Mouse (Mus musculus) stomach, embryonic 14.5 days (tissue): ENCODE results near the gene Flt3l. TPM values are rescaled to one million over a fixed set of nuclear protein-coding genes. Genes with fewer than 3 reads are reported as not detected.
A peak's percentile ranks its signal among the peaks of the same experiment; 100 is the strongest.

Source experiments
- ATAC-seq: fragments of 200-750 bp; cut with Nextera tagmentation; 2 replicates; pipeline ENCODE4 v1.8.0; 2017; ENCODE audit warnings: low read depth, moderate TSS enrichment; ENCODE audit not compliant: insufficient number of reproducible peaks, insufficient read depth, low FRiP score
- H3K27ac ChIP-seq: fragments of 300-500 bp; sonication (generic); 2 replicates; pipeline ENCODE4 v1.5.1; 2014; ENCODE audit warnings: mild to moderate bottlenecking, low read length, moderate library complexity, mixed read lengths
- H3K27me3 ChIP-seq: fragments of 300-500 bp; sonication (generic); 2 replicates; pipeline ENCODE4 v1.6.1; 2014; ENCODE audit warnings: low read length, control low read depth, mixed read lengths; ENCODE audit not compliant: control insufficient read depth, insufficient read depth
- H3K36me3 ChIP-seq: fragments of 300-500 bp; sonication (generic); 2 replicates; pipeline ENCODE4 v1.6.1; 2014; ENCODE audit warnings: mild to moderate bottlenecking, control low read depth, low read length, moderate library complexity, mixed read lengths; ENCODE audit not compliant: control insufficient read depth, insufficient read depth
- H3K4me1 ChIP-seq: fragments of 300-500 bp; sonication (generic); 2 replicates; pipeline ENCODE4 v1.6.1; 2014; ENCODE audit warnings: low read length, control low read depth, mixed read lengths; ENCODE audit not compliant: control insufficient read depth, insufficient read depth
- H3K4me2 ChIP-seq: fragments of 300-500 bp; sonication (generic); replicated peaks from 2 replicates; pipeline ENCODE4 v1.6.1; 2014; ENCODE audit warnings: low read depth, low read length, control low read depth
- H3K4me3 ChIP-seq: fragments of 300-500 bp; sonication (generic); 2 replicates; pipeline ENCODE4 v1.5.1; 2014; ENCODE audit warnings: low read depth, low read length, control low read depth
- H3K9ac ChIP-seq: fragments of 300-500 bp; sonication (generic); replicated peaks from 2 replicates; pipeline ENCODE4 v1.6.1; 2014; ENCODE audit warnings: low read depth, mild to moderate bottlenecking, control low read depth, low read length, moderate library complexity, mixed read lengths
- H3K9me3 ChIP-seq: fragments of 300-500 bp; sonication (generic); 2 replicates; pipeline ENCODE4 v1.6.1; 2016; ENCODE audit warnings: low read depth, low read length, control low read depth; ENCODE audit not compliant: control insufficient read depth
- WGBS: fragments of 180-500 bp; shearing (Covaris S2); extraction: QIAGEN DNeasy Blood & Tissue Kit; methylation state at CpG from one replicate; pipeline ENCODE4 v1.1.7; 2014; 5-methylcytosine and 5-hydroxymethylcytosine counted together
- polyA plus RNA-seq: library from polyadenylated mRNA; unstranded; fragments of >200 nt; fragmentation: Nextera tagmentation; extraction: Ambion mirVana; gene quantifications from 2 replicates; pipeline ENCODE4 v1.2.1, GENCODE M21; 2014

Flt3l gene
- polyA plus RNA-seq, 1 experiment from 2014 or later = 2.9 TPM

- H3K4me2 ChIP-seq = peak within 1 kb of the TSS; percentile 59
- H3K9ac ChIP-seq = peak within 1 kb of the TSS; percentile 56
- peaks cover 7% of the 10 kb centered on the region; the same call in 1 of the 2 replicates for H3K4me1 ChIP-seq
- H3K9me3 ChIP-seq = no peaks in the 10 kb centered on the region
- H3K36me3 ChIP-seq = peaks cover 18% of the 10 kb centered on the region
- H3K27me3 ChIP-seq = no peaks in the 10 kb centered on the region
- H3K27ac ChIP-seq = peak within 1 kb of the TSS; percentile 83
- peak; percentile 94 for ATAC-seq
- peak within 1 kb of the TSS; percentile 47 for H3K4me3 ChIP-seq
- 0% methylated on average over 16 of the region's 16 CpGs for WGBS
Measured at GRCm38 (mm10) chr7:45092048-45092447, 44.2 kb downstream of the Flt3l start, which contains the start of gene Rcn3. Gene Rcn3, minus strand, starts transcription at chr7:45092221.

- H3K4me3 ChIP-seq = peak overlapping the region; percentile 47
- H3K9ac ChIP-seq = peak overlapping the region; percentile 56
- WGBS = 9% methylated on average over 35 of the region's 35 CpGs
- ATAC-seq = peak; percentile 50
- peaks cover 25% of the 10 kb centered on the region for H3K36me3 ChIP-seq
- H3K4me2 ChIP-seq = peak overlapping the region; percentile 59
- H3K27me3 ChIP-seq = no peaks in the 10 kb centered on the region
- peak overlapping the region; percentile 83 for H3K27ac ChIP-seq
- no peaks in the 10 kb centered on the region for H3K9me3 ChIP-seq
- peaks cover 7% of the 10 kb centered on the region; the same call in 1 of the 2 replicates for H3K4me1 ChIP-seq
Measured at GRCm38 (mm10) chr7:45091001-45091990, 44.9 kb downstream of the Flt3l start.

- peaks cover 32% of the 10 kb centered on the region for H3K36me3 ChIP-seq
- H3K4me1 ChIP-seq = peaks cover 7% of the 10 kb centered on the region; the same call in 1 of the 2 replicates
- H3K9me3 ChIP-seq = no peaks in the 10 kb centered on the region
- peak overlapping the region; percentile 56; the same call in 1 of the 2 replicates for H3K9ac ChIP-seq
- H3K4me3 ChIP-seq = peak overlapping the region; percentile 47
- peak overlapping the region; percentile 83; the same call in 1 of the 2 replicates for H3K27ac ChIP-seq
- peak overlapping the region; percentile 59 for H3K4me2 ChIP-seq
- 74% methylated on average over 13 of the region's 13 CpGs for WGBS
- ATAC-seq = no peak
- no peaks in the 10 kb centered on the region for H3K27me3 ChIP-seq
Measured at GRCm38 (mm10) chr7:45090251-45090977, 45.8 kb downstream of the Flt3l start.

GRCm38 (mm10) chr7:45088597-45088996, 47.6 kb downstream of the Flt3l start:
- Histone ChIP-seq H3K27ac (no peak overlapping the region), H3K4me1 (peaks cover 7% of the 10 kb centered on the region; the same call in 1 of the 2 replicates), H3K4me2 (no peak overlapping the region), H3K27me3 (no peaks in the 10 kb centered on the region), H3K36me3 (peaks cover 42% of the 10 kb centered on the region), H3K9ac (no peak overlapping the region), H3K4me3 (no peak overlapping the region), H3K9me3 (no peaks in the 10 kb centered on the region)
- WGBS = 92% methylated on average over 17 of the region's 17 CpGs
- no peak for ATAC-seq

GRCm38 (mm10) chr7:45086084-45086483, 50.1 kb downstream of the Flt3l start:
- peaks cover 57% of the 10 kb centered on the region for H3K36me3 ChIP-seq
- H3K4me1 ChIP-seq = peaks cover 3% of the 10 kb centered on the region; the same call in 1 of the 2 replicates
- H3K9ac ChIP-seq = no peak overlapping the region
- ATAC-seq = no peak
- no peaks in the 10 kb centered on the region for H3K27me3 ChIP-seq
- no peaks in the 10 kb centered on the region for H3K9me3 ChIP-seq
- no peak overlapping the region for H3K27ac ChIP-seq
- H3K4me3 ChIP-seq = no peak overlapping the region
- no peak overlapping the region for H3K4me2 ChIP-seq
- WGBS = 75% methylated on average over 4 of the region's 4 CpGs

GRCm38 (mm10) chr7:45083300-45083890, 52.8 kb downstream of the Flt3l start:
- H3K4me3 ChIP-seq = no peak overlapping the region
- no peak overlapping the region for H3K27ac ChIP-seq
- 83% methylated on average over 22 of the region's 22 CpGs for WGBS
- no peak for ATAC-seq
- H3K9ac ChIP-seq = no peak overlapping the region
- no peak overlapping the region for H3K4me2 ChIP-seq
- no peaks in the 10 kb centered on the region for H3K4me1 ChIP-seq
- peaks cover 52% of the 10 kb centered on the region for H3K36me3 ChIP-seq
- H3K27me3 ChIP-seq = no peaks in the 10 kb centered on the region
- no peaks in the 10 kb centered on the region for H3K9me3 ChIP-seq

GRCm38 (mm10) chr7:45082401-45083299, 53.6 kb downstream of the Flt3l start:
- Histone ChIP-seq H3K9me3 (no peaks in the 10 kb centered on the region), H3K4me3 (no peak overlapping the region), H3K27me3 (no peaks in the 10 kb centered on the region), H3K27ac (no peak overlapping the region), H3K9ac (no peak overlapping the region), H3K36me3 (peaks cover 45% of the 10 kb centered on the region), H3K4me2 (no peak overlapping the region), H3K4me1 (no peaks in the 10 kb centered on the region)
- ATAC-seq = no peak
- 70% methylated on average over 25 of the region's 25 CpGs for WGBS
